Mouse (Mus musculus) adrenal gland, adult (tissue): ENCODE results near the gene Tmub1.

Source experiments
- DNase-seq, 2 experiments: peaks; one replicate each; pipeline ENCODE4 v3.0.0; 2022 to 2023; ENCODE audit warnings: low spot score in 1 of 2; ENCODE audit not compliant: inconsistent age in 2 of 2

Tmub1 gene

GRCm38 (mm10) chr5:24447624-24448298, at the start of gene Tmub1:
Gene Tmub1, minus strand, starts transcription at chr5:24447854.
- DNase-seq, result peak; percentile 92 to 96

DNA sequence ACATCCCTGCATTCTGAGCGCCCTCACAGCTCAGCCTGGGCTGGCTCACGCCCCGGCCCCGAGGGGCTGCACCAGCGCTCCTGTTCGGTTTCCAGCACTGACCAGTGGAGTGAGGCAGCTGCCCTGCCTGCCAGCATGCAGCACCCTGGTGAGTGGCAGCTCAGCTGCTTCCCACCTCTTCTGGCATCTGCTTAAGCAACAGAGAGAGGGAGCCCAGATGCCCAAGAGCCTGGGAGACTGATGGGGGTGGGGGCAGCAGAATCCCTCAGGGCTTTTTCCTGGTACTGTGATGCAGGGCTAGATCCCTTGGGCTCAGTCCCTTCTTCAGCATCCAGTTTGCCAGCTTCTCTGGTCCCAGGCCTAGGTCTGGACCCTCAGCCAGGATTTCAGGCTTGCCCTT, 49.1 kb upstream of the Tmub1 start:
- DNase-seq, result no peak

DNA sequence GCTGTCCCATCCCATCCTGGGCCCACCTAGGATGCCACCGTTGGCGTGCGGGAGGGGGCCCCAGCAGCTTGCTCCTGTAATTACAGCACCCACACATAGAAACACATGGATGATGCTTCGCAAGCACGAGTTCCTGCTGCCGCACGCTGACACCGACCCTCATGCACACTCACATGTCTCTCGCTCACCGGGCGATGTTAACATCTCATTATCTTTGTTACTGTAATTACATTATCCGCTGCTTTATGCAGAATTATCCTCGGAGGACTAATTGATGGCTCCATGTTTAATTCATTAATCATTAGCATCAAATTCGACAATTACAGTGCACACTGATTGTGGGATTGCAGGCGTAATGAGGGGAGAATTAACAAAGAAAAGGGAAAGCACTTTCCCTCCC, 47.4 kb upstream of the Tmub1 start:
- DNase-seq, result no peak

DNA sequence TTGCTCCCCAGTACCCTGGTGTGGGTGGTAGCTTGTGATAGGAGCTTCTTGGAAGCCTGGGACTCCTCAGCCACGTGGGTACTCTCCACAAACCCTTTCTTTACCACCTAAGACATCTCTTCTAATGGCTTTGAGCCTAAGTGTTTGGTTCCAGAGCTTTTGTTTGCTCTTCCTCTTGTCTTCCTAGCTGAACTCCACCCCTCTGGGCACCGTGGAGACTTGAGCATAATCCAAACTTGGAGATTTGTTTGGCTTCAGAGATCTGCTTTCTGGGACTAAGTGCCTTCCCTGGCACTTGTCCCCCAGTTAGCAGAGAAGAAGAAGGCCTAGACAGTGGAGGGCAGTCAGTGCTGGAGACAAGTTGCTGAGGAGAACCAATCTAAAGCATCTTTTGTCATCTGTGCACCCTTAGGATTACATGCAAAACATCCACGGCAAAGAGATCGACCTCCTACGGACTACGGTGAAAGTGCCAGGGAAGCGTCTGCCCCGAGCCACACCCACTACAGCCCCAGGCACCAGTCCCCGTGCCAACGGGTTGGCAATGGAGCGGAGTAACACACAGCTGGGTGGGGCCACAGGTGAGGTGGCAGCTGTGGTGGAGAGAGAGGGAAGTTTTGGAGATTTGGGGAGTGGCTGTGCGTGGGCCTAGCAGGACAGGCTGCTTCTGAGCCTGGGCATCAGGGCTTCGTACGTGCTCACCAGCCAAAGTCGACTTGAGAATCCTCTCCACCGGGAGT, 45.1 kb upstream of the Tmub1 start:
- DNase-seq, result no peak

DNA sequence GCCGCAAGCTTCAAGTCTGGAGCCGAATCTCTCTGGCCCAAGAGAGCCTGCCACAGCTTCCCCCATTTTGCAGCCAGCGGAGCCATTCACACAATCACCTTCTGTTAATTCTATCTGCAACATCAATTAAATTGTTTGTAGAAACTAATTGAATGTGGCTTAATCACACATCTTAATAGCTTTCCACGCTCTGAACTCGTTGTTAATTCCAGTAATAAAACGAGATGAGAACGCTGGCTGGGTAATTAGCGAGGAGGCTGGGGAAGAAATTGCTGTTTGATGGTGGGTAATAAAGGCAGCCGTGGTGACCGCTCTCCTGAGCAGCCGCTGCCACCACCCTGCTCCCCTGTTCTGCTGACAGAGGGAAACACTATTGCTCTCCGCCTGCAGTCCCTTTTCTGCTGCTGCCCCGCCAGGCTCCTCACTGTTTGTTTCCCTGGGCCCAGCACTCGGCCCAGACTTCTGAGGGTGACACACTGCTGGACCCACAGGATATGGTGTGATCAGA, 42.8 kb upstream of the Tmub1 start:
- no peak for DNase-seq

GRCm38 (mm10) chr5:24486738-24487137, 39.1 kb upstream of the Tmub1 start:
- DNase-seq, result no peak

GRCm38 (mm10) chr5:24486097-24486496, 38.4 kb upstream of the Tmub1 start:
- DNase-seq, result peak; percentile 86 to 95

- no peak for DNase-seq
Measured at GRCm38 (mm10) chr5:24484963-24485362, 37.3 kb upstream of the Tmub1 start.

DNA sequence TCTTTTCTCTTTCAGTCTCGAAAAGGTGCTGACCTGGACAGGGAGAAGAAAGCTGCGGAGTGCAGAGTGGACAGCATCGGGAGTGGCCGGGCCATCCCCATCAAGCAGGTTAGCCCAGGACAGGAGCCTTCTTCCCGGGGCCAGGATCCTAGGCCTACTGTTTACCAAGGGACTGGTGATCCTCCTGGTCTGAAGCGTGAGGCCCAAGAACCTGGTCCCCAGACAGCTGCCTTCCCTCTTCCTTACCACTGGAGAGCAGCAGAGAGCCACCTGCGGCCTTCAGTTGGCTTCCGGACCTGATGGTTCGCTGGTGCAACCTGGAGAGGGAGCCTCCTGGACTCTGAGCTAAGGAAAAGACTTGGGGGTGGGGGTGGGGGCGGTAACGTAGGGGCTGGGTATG, 35.7 kb upstream of the Tmub1 start:
- DNase-seq, result peak; percentile 62 to 83

DNA sequence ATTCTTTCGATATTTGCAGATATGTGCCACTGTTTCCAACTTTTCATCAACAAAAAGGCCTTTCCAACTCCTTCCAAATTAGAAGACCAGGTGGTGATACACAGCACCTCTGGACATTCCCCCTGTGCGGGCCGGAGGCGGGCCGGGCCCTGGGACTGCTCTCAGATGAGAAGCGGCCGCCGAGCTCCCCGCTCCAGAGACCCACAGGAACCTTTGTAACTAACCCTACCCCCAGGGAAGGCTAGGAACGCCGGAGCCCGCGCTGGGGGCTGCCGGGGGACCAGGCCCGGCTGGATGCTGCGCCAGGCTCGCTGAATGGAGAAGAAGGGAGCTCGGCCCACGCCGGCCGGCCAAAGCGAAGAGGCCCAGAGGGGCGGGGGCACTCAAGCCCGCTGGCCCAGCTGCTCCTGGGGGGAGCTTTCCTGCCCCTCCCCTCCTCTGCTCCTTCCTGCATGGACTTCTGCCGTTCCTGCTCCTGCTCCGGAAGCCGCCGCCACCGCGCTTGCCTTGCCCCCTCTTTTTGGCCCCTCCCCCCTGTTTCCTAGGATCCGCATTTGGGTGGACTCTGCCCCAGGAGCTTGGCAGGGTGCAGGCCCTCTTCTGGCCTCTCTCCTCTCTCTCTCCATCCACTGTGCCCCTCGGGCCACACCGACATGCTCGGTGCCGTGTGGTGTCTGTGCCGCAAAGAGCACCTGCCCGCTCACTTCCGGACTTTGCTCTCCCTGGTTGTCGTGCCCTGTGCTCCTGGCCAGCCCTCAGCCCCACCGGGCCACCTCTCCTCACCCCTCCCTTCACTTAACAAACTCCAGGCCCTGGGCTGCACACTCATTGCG, 34.8 kb upstream of the Tmub1 start:
- no peak for DNase-seq

DNA sequence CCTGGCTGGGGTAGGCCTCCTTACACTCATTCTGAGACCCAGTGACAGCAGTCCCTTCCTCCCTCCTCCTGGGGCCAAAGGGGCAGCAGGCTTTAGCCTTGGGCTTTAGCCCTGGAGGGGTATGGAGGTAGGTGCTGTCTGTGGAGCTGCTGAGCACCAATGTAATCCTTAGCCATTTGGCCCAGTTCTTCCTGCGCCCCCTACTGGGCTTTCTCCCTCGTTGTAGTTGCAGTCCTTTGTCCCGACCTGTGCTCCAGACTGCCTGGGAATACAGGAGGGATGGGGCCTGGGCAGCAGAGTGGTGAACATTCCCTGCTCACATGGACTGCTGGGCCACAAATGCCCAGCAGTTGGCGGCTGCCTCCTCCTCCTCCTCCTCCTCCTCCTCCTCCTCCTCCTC, 34.0 kb upstream of the Tmub1 start:
- DNase-seq, result peak; percentile 58 to 83

- DNase-seq, result no peak
Measured at GRCm38 (mm10) chr5:24477909-24478308, 30.3 kb upstream of the Tmub1 start.

DNA sequence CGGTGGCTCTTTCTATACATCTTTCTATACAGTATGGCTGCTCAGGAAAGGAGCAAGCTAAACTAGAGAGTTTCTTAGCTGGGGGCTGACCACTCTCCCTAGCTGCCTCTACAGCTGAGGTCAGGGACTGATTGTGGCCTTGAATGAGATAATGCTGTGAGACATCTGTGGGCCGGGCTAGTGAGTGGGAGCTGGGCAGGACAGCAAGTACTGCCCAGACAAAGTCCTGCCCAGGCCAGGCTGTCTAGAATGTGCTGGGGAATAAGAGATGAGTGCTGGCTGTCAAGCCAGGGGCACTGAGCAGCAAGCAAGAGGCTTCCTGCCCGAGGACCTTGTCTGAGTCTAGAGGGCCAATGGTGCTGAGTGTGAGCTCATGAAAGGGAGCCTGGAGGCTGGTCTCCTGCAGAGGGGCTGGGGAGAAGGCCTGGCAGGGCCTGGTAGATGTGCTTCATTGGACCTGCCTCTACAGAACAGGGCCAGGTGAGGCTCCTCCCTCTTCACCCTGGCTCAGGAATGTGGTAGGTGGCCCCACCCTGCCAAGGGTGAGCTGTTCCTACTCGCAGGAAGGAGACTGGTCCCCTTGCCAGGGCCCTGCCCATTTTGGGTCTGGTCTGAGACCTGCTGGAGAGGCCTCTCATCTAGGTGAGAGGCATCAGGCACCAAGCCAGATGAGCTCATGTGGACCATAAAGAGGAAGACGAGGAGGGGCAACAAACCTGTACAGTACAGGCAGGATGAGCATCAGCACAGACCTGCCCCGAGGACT, 28.0 kb upstream of the Tmub1 start:
- peak; percentile 90 to 92 for DNase-seq

- peak; percentile 82 to 91 for DNase-seq
Measured at GRCm38 (mm10) chr5:24474723-24475261, 27.1 kb upstream of the Tmub1 start.

- no peak for DNase-seq
Measured at GRCm38 (mm10) chr5:24474025-24474722, 26.5 kb upstream of the Tmub1 start.

DNA sequence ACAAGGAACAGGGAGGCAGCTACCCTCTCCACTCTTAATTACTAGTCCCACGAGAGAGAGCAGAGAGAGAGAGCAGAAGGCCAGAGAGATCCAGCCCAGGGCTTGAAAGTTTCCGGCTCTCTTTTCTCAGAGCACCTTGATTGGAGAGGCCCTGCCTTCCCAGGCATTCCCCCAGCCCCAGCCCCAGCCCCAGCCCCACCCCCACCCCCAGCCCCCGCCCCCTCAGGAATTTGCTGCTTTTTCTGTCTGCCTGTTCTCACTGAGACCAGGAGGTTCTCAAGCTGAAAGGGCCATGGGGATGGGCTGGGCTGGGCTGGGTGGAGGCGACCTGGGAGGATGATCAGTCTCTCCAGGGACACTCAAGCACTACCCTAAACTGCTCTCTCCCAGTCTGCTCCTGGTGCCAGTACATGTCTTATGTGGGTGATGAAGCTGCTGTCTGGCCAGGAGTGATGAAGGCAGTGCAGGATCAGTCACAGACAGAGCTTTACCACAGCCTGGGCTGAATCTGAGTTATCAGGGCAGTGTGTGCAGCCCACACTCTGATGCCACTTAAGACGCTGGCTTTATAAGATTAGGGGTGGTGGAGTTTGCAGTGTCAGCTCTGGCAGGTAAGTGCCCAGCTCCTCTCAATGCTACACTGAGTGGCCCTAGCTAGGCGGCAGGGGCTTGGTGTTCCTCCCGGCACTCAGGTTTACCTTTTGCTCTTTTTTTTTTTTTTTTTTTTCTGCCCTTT, 25.4 kb upstream of the Tmub1 start:
- no peak for DNase-seq

GRCm38 (mm10) chr5:24470600-24470999, 22.9 kb upstream of the Tmub1 start:
- DNase-seq, result peak; percentile 74 to 89

DNA sequence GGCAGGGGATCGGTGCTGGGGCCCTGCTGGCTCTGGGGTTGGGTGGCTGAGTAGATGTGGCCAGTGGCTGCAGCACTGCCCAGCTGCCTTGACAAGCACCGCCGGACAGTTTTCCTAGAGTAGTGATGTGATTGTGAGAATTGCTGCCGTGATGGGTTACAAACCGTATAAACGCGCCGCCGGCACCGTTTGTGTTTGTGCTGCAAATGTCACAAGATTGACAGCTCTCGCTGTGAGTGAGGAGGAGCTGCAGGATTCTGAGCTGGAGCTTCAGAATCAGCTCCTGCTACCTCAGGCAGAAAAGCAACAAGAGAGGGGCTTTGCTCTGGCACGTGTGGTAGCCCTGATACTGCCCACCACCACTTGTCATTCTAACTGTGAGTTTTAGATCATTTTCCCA, 19.1 kb upstream of the Tmub1 start:
- no peak for DNase-seq

DNA sequence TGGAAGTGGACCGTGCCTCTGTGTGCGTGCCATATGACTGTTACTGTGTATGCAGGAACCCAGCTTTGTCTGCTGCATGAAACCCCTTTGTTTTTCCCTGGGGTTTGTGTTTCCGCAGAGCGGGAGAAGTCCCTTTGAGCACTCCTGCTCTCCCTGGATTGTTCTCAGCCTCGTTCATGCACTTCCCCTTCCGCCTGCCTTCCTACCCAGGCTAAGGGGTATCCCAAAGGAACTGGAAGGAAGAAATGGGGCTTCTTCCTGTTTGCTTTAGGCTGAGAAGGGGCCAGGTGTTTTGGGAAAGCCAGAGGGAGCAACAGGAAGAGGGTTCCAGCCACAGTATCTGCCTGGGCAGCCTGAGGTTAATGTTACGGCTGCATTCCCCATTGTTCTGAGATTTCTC, 8.0 kb upstream of the Tmub1 start:
- no peak for DNase-seq
